Mouse (Mus musculus) erythroid progenitor cell, adult 5-6 weeks (primary cell): Measurements from ENCODE around the gene Pik3r1. TPM values are rescaled to one million over a fixed set of nuclear protein-coding genes. Genes with fewer than 3 reads are reported as not detected.

Experiments used
- ATAC-seq: replicated peaks from 2 replicates; pipeline ENCODE4 v1.8.0; 2016; ENCODE audit warnings: moderate number of reproducible peaks, mild to moderate bottlenecking, moderate TSS enrichment, inconsistent platforms; ENCODE audit not compliant: poor library complexity, low FRiP score, severe bottlenecking
- total RNA-seq, 2 experiments: library from RNA; stranded (forward) in 1 of 2; stranded (reverse) in 1 of 2; fragments of 150-400 nt in 1 of 2; fragments of 186-747, 209-891 nt in 1 of 2; gene quantifications; 2 replicates each; pipeline versions ENCODE4 v1.2.3 to v1.2.4; 2015 to 2017; ENCODE audit warnings: low replicate concordance in 2 of 2

Pik3r1 gene
- total RNA-seq, 2 experiments from 2014 or later, result 126 to 173 TPM

GRCm38 (mm10) chr13:101768630-101768991 is 594 bp upstream of the Pik3r1 start:
- ATAC-seq, result peak; percentile 38

GRCm38 (mm10) chr13:101767013-101767808 is 806 bp downstream of the Pik3r1 start:
- ATAC-seq, result peak; percentile 35

DNA sequence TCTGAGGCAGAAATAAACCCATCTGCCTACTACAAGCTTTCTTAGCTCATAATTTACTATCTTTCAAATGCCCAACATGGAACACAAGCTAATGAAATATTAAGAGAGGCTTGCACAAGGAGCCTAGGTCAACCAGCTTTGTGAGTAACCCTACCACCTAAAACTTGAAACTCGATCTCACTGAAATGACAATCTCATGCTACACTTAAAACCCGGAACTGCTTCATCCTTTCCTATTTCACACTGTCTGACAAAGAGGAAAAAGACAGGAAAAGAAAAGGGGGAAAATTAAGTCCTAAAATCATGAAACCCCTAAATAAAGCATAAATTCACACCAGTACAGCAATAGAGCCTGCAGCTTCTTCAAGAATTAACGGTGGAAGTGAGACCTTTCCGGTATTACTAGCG is 1.4 kb downstream of the Pik3r1 start:
- no peak for ATAC-seq

DNA sequence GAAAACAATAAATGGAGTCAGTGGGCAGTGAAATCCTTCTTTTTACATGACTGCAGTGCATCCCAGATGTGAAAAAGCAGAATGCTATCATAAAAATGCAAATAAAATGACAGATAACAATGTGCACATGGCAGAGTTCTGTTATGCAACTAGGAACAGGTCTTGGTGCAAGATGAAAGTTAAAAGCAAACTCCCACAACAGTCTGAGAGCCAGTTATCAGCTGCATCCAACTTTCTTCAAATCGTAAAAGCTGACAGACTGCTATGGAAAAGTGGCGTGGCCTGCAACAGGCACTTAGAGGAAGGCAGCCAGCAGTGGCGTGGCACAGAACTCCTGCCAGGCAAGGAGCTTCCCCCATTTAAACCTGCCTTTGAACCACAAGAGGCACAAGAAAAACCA is 2.0 kb downstream of the Pik3r1 start:
- no peak for ATAC-seq

- no peak for ATAC-seq
Observed at GRCm38 (mm10) chr13:101764111-101764510, 3.9 kb downstream of the Pik3r1 start.

- ATAC-seq, result no peak
Observed at GRCm38 (mm10) chr13:101763676-101764075, 4.3 kb downstream of the Pik3r1 start.

DNA sequence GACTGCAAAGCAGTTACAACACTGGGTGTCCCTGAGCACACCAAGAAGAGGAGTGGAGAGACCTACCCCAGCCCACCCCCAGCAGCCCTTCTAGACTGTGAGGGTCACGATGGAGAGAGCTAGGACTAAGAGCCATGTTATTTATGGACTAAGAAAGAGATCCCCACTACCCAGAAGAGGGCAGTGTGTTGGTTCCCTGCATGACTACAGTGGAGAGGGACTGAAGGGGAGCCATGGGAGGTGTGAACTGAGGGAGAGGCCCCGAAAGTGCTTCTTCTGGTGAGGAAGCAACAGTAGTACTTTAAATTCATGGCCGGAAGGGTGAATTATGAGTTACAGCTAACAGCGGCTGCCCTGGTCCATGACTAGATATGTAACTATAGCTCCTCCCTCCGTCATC is 4.9 kb downstream of the Pik3r1 start:
- ATAC-seq, result no peak

DNA sequence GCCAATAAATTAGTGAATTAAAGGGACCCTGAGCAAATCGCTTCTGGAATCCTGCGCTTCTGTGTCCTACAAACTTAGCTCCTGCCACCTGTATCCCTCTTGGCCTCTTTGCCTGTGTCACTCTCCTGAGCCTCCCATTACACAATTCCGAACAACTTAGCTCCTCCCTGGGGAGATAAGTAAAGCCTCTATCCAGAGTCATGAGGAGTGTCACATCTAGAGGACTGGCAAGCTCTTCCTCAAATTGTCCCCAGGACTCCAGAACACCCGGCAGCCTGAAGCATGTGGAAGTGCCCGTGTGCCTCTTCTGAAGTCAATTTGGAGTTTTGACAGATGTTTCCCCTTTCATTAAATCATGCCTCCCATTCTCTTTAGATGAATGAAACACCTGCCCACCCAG is 6.4 kb downstream of the Pik3r1 start:
- no peak for ATAC-seq

GRCm38 (mm10) chr13:101760953-101761352 is 7.1 kb downstream of the Pik3r1 start:
- peak; percentile 58 for ATAC-seq

GRCm38 (mm10) chr13:101760001-101760687 is 7.9 kb downstream of the Pik3r1 start:
- ATAC-seq, result no peak

DNA sequence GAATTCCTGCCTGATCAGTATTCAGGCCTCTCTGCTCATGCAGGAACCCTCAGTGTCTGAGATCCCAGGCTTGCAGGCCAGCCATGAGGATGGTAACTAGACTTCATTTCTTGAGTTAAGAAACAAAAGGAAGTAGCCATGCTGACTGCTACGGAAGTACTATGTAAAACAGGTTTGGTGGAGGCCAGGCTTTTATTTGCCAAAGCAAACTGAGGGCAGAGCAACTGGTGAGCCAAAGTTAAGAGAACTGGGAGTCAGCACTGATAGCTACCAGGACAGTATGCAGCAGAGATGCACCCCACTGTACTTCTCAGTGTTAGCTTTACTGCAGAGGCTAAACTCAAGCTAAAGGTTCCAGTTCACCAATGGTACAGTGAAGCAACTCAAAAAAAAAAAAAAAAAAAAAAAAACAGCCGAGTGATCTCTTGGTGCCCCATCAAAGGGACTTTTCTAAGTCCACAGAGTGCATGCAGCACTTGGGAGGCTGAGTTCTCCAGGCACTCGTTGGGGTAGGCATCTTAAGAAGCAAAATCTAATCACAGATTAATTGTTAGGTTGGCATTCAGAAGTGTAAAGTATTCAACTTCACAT is 8.6 kb downstream of the Pik3r1 start:
- ATAC-seq, result no peak

GRCm38 (mm10) chr13:101757801-101758422 is 10.1 kb downstream of the Pik3r1 start:
- no peak for ATAC-seq

- ATAC-seq, result no peak
Observed at GRCm38 (mm10) chr13:101755228-101755627, 12.8 kb downstream of the Pik3r1 start.

DNA sequence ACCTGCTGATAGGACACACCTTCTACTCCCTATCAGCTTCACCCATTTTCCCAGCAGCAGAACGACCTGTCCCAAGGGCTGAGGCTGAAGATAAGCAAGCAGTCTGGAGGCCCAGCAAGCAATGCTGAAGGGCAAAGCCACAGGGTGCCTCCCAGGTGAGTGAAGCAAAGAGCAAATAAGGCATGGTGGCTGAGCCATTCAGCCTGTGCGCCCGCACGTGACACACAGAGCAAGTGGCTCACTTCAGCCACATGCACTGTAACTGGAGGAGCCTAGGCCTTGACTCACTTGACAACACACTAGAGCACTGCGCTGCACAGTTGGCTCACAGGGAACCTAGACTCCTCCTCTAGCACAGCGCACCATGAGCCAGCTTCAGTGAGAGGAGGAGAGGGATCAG is 14.4 kb downstream of the Pik3r1 start:
- ATAC-seq, result no peak

DNA sequence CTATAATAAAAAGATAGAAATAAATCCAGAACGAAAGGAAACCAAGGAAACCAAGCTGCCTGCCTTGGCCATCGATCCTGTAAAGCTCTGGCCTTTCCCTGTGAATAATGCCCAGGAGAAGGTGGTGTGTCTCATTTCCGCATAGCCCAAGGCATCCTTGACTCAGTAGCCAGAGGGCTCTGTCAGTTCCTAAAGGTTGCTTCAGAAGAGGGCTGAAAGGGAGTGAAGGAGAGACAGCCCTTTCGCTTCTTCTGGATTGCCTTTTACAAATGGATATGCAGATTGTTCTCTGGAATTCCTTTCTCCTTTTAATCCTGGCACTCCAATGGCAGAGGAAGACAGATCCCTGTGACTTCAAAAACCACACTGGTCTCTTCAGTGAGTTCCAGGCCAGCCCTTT is 16.2 kb downstream of the Pik3r1 start:
- no peak for ATAC-seq

GRCm38 (mm10) chr13:101746012-101746595 is 21.9 kb downstream of the Pik3r1 start:
- ATAC-seq, result no peak

DNA sequence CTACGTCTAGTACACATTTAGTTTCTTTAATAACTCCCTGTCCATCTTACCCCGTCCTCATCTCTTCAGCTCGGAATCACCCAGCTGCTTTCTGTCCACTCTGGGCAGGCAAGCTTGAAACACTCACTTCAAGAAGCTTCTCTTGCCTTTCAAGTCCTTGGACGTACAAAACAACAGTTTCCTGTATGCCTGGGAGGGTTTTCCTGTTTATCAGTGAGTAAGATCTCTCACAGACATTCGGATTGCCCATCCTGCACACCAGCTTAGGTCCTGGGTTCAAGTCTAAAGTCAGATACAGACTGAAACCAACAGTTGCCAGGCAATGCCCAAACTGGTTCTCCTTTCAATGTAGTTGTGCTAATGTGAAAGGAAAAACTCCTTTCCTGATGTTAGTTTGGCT is 23.1 kb downstream of the Pik3r1 start:
- ATAC-seq, result no peak

- no peak for ATAC-seq
Observed at GRCm38 (mm10) chr13:101744053-101744452, 24.0 kb downstream of the Pik3r1 start.

DNA sequence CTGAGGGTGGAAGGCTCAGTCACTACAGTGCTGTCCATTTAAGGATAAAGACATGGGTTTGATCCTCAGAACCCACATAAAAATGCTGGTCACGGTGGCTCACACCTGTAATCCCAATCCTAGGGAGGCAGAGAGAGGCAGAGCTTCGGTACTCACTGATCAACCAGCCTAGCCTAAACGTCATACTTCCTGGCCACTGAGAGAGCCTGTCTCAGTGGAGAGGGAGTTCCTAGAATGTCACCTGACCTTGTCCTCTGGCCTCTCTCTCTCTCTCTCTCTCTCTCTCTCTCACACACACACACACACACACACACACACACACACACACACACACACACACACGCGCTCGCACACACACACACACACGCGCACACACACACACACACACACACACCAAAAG is 24.8 kb downstream of the Pik3r1 start:
- ATAC-seq, result no peak

GRCm38 (mm10) chr13:101742596-101742995 is 25.4 kb downstream of the Pik3r1 start:
- no peak for ATAC-seq
